Mouse (Mus musculus) hindbrain, embryonic 13.5 days (tissue): ENCODE measurements at regions not wholly inside any gene's neighbourhood (a gene's known extent, or its start where the extent isn't known, plus 50 kb on each side); places are given as distances from the start of the nearest gene placed in this dataset.

ENCODE experiments used
- ATAC-seq: fragments of 200-750 bp; cut with Nextera tagmentation; 2 replicates; pipeline ENCODE4 v1.8.0; 2017; ENCODE audit warnings: moderate TSS enrichment; ENCODE audit not compliant: low FRiP score
- H3K27ac ChIP-seq: fragments of 300-500 bp; sonication (generic); 2 replicates; pipeline ENCODE4 v1.5.1; 2015; ENCODE audit warnings: inconsistent platforms, mild to moderate bottlenecking, moderate library complexity
- H3K27me3 ChIP-seq: fragments of 300-500 bp; sonication (generic); 2 replicates; pipeline ENCODE4 v1.6.1; 2015; ENCODE audit warnings: mild to moderate bottlenecking, inconsistent platforms
- H3K36me3 ChIP-seq: fragments of 300-500 bp; sonication (generic); 2 replicates; pipeline ENCODE4 v1.6.1; 2015; ENCODE audit warnings: mild to moderate bottlenecking, inconsistent platforms
- H3K4me1 ChIP-seq: fragments of 300-500 bp; sonication (generic); replicated peaks from 2 replicates; pipeline ENCODE4 v1.6.1; 2015; ENCODE audit warnings: inconsistent platforms
- H3K4me2 ChIP-seq: fragments of 300-500 bp; sonication (generic); 2 replicates; pipeline ENCODE4 v1.6.1; 2015; ENCODE audit warnings: inconsistent platforms, mild to moderate bottlenecking, moderate library complexity
- H3K4me3 ChIP-seq: fragments of 300-500 bp; sonication (generic); 2 replicates; pipeline ENCODE4 v1.5.1; 2015; ENCODE audit warnings: mild to moderate bottlenecking, inconsistent platforms
- H3K9ac ChIP-seq: fragments of 300-500 bp; sonication (generic); 2 replicates; pipeline ENCODE4 v1.6.1; 2015; ENCODE audit warnings: mild to moderate bottlenecking, inconsistent platforms
- H3K9me3 ChIP-seq: fragments of 300-500 bp; sonication (generic); 2 replicates; pipeline ENCODE4 v1.6.1; 2016; ENCODE audit warnings: inconsistent platforms
- WGBS: fragments of 180-500 bp; shearing (Covaris S2); methylation state at CpG from one replicate; pipeline ENCODE4 v1.1.7; 2015; 5-methylcytosine and 5-hydroxymethylcytosine counted together

GRCm38 (mm10) chr13:28461281-28461680, 204.0 kb downstream of the Gm11361 start:
- Histone ChIP-seq H3K4me3 (no peak overlapping the region), H3K4me2 (no peak overlapping the region), H3K4me1 (0 out of 2 replicates have a peak, but pooled peaks cover 2% of the 10 kb centered on the region), H3K9me3 (no peaks in the 10 kb centered on the region), H3K27me3 (no peaks in the 10 kb centered on the region), H3K9ac (no peak overlapping the region), H3K27ac (no peak overlapping the region), H3K36me3 (no peaks in the 10 kb centered on the region)
- ATAC-seq = no peak
- 94% methylated on average over 10 of the region's 10 CpGs for WGBS

- H3K9me3 ChIP-seq = no peaks in the 10 kb centered on the region
- H3K9ac ChIP-seq = no peak overlapping the region
- 82% methylated on average over 3 of the region's 3 CpGs for WGBS
- H3K4me1 ChIP-seq = peaks cover 17% of the 10 kb centered on the region
- H3K4me3 ChIP-seq = no peak overlapping the region
- no peaks in the 10 kb centered on the region for H3K36me3 ChIP-seq
- H3K27ac ChIP-seq = no peak overlapping the region
- H3K27me3 ChIP-seq = no peaks in the 10 kb centered on the region
- no peak for ATAC-seq
- H3K4me2 ChIP-seq = no peak overlapping the region
Observed at GRCm38 (mm10) chr13:28457403-28457802, 200.1 kb downstream of the Gm11361 start.

- H3K27ac ChIP-seq = no peak overlapping the region
- H3K4me3 ChIP-seq = no peak overlapping the region
- H3K4me2 ChIP-seq = no peak overlapping the region
- peaks cover 20% of the 10 kb centered on the region for H3K4me1 ChIP-seq
- no peak for ATAC-seq
- H3K36me3 ChIP-seq = no peaks in the 10 kb centered on the region
- H3K9ac ChIP-seq = no peak overlapping the region
- no peaks in the 10 kb centered on the region for H3K27me3 ChIP-seq
- WGBS = 92% methylated on average over 3 of the region's 3 CpGs
- no peaks in the 10 kb centered on the region for H3K9me3 ChIP-seq
Observed at GRCm38 (mm10) chr13:28455878-28456277, 198.6 kb downstream of the Gm11361 start.

- no peak overlapping the region for H3K27ac ChIP-seq
- WGBS = 60% methylated on average over 10 of the region's 10 CpGs
- H3K9ac ChIP-seq = no peak overlapping the region
- ATAC-seq = no peak
- H3K27me3 ChIP-seq = no peaks in the 10 kb centered on the region
- H3K4me2 ChIP-seq = no peak overlapping the region
- H3K4me1 ChIP-seq = peaks cover 23% of the 10 kb centered on the region
- H3K9me3 ChIP-seq = no peaks in the 10 kb centered on the region
- no peak overlapping the region for H3K4me3 ChIP-seq
- H3K36me3 ChIP-seq = no peaks in the 10 kb centered on the region
Observed at GRCm38 (mm10) chr13:28455016-28455415, 197.7 kb downstream of the Gm11361 start.

GRCm38 (mm10) chr13:28450699-28451445, 193.5 kb downstream of the Gm11361 start:
- peaks cover 23% of the 10 kb centered on the region for H3K4me1 ChIP-seq
- H3K27me3 ChIP-seq = no peaks in the 10 kb centered on the region
- no peak overlapping the region for H3K4me2 ChIP-seq
- no peaks in the 10 kb centered on the region for H3K36me3 ChIP-seq
- peak; percentile 32; the same call in 1 of the 2 replicates for ATAC-seq
- H3K4me3 ChIP-seq = no peak overlapping the region
- WGBS = 46% methylated on average over 14 of the region's 14 CpGs
- peak overlapping the region; percentile 72 for H3K27ac ChIP-seq
- H3K9ac ChIP-seq = no peak overlapping the region
- no peaks in the 10 kb centered on the region for H3K9me3 ChIP-seq

GRCm38 (mm10) chr13:28449026-28449425, 191.7 kb downstream of the Gm11361 start:
- ATAC-seq = no peak
- WGBS = 92% methylated on average over 1 of the region's 1 CpGs
- no peaks in the 10 kb centered on the region for H3K27me3 ChIP-seq
- no peaks in the 10 kb centered on the region for H3K36me3 ChIP-seq
- H3K9me3 ChIP-seq = no peaks in the 10 kb centered on the region
- H3K4me3 ChIP-seq = no peak overlapping the region
- H3K4me2 ChIP-seq = no peak overlapping the region
- H3K27ac ChIP-seq = no peak overlapping the region
- H3K9ac ChIP-seq = no peak overlapping the region
- H3K4me1 ChIP-seq = peaks cover 8% of the 10 kb centered on the region

- no peak overlapping the region for H3K4me2 ChIP-seq
- ATAC-seq = no peak
- no peak overlapping the region for H3K27ac ChIP-seq
Observed at GRCm38 (mm10) chr13:28442250-28442649, 184.9 kb downstream of the Gm11361 start.

GRCm38 (mm10) chr13:28433445-28433844, 176.1 kb downstream of the Gm11361 start:
- Histone ChIP-seq H3K27me3 (no peaks in the 10 kb centered on the region), H3K27ac (no peak overlapping the region), H3K4me1 (no peaks in the 10 kb centered on the region), H3K9ac (no peak overlapping the region), H3K4me2 (no peak overlapping the region), H3K4me3 (no peak overlapping the region), H3K9me3 (no peaks in the 10 kb centered on the region), H3K36me3 (no peaks in the 10 kb centered on the region)
- no peak for ATAC-seq
- 58% methylated on average over 2 of the region's 2 CpGs for WGBS

More at GRCm38 (mm10) chr13:28442250-28442649, 184.9 kb downstream of the Gm11361 start:
- Histone ChIP-seq H3K36me3 (peaks cover 6% of the 10 kb centered on the region), H3K4me3 (no peak overlapping the region), H3K9ac (no peak overlapping the region), H3K9me3 (peaks cover 8% of the 10 kb centered on the region), H3K4me1 (no peaks in the 10 kb centered on the region), H3K27me3 (no peaks in the 10 kb centered on the region)

GRCm38 (mm10) chr13:28432017-28432416, 174.7 kb downstream of the Gm11361 start:
- no peak for ATAC-seq
- no peak overlapping the region for H3K4me3 ChIP-seq
- H3K4me2 ChIP-seq = no peak overlapping the region
- 89% methylated on average over 2 of the region's 2 CpGs for WGBS
- H3K4me1 ChIP-seq = no peaks in the 10 kb centered on the region
- no peak overlapping the region for H3K27ac ChIP-seq
- no peaks in the 10 kb centered on the region for H3K9me3 ChIP-seq
- H3K9ac ChIP-seq = no peak overlapping the region
- H3K36me3 ChIP-seq = no peaks in the 10 kb centered on the region
- H3K27me3 ChIP-seq = no peaks in the 10 kb centered on the region

- Histone ChIP-seq H3K27me3 (no peaks in the 10 kb centered on the region), H3K27ac (no peak overlapping the region), H3K36me3 (no peaks in the 10 kb centered on the region), H3K4me2 (no peak overlapping the region), H3K9me3 (no peaks in the 10 kb centered on the region), H3K9ac (no peak overlapping the region), H3K4me1 (peaks cover 12% of the 10 kb centered on the region), H3K4me3 (no peak overlapping the region)
- no peak for ATAC-seq
- 74% methylated on average over 4 of the region's 4 CpGs for WGBS
Observed at GRCm38 (mm10) chr13:28426085-28426484, 168.8 kb downstream of the Gm11361 start.

GRCm38 (mm10) chr13:28425116-28425515, 167.8 kb downstream of the Gm11361 start:
- Histone ChIP-seq H3K27ac (peak overlapping the region; percentile 13; the same call in 1 of the 2 replicates), H3K36me3 (no peaks in the 10 kb centered on the region), H3K4me1 (peaks cover 21% of the 10 kb centered on the region), H3K4me3 (no peak overlapping the region), H3K27me3 (no peaks in the 10 kb centered on the region), H3K9me3 (no peaks in the 10 kb centered on the region), H3K9ac (no peak overlapping the region), H3K4me2 (no peak overlapping the region)
- ATAC-seq = no peak
- 51% methylated on average over 3 of the region's 3 CpGs for WGBS

GRCm38 (mm10) chr13:28424446-28425059, 167.2 kb downstream of the Gm11361 start:
- Histone ChIP-seq H3K27me3 (no peaks in the 10 kb centered on the region), H3K9ac (no peak overlapping the region), H3K4me2 (no peak overlapping the region), H3K9me3 (no peaks in the 10 kb centered on the region), H3K36me3 (no peaks in the 10 kb centered on the region), H3K4me3 (no peak overlapping the region), H3K27ac (peak overlapping the region; percentile 13; the same call in 1 of the 2 replicates), H3K4me1 (peaks cover 27% of the 10 kb centered on the region)
- ATAC-seq = no peak
- 28% methylated on average over 8 of the region's 8 CpGs for WGBS

GRCm38 (mm10) chr13:28421309-28421708, 164.0 kb downstream of the Gm11361 start:
- no peak overlapping the region for H3K4me3 ChIP-seq
- peaks cover 59% of the 10 kb centered on the region for H3K4me1 ChIP-seq
- H3K9ac ChIP-seq = no peak overlapping the region
- ATAC-seq = no peak
- H3K36me3 ChIP-seq = no peaks in the 10 kb centered on the region
- no peaks in the 10 kb centered on the region for H3K27me3 ChIP-seq
- H3K9me3 ChIP-seq = no peaks in the 10 kb centered on the region
- H3K27ac ChIP-seq = peak overlapping the region; percentile 97; the same call in 1 of the 2 replicates
- 78% methylated on average over 3 of the region's 3 CpGs for WGBS
- no peak overlapping the region for H3K4me2 ChIP-seq
